11 mouse cellular contexts compared by ENCODE assay signal in genomic region chr3:136369466-136369865, GRCm38 (mm10). TPM values are rescaled to one million over a fixed set of nuclear protein-coding genes. Genes with fewer than 3 reads are reported as not detected.
DNase-seq lines count a peak whose midpoint lies in the region.
"Had no signal": no experiment of that assay in that cellular context is flagged by ENCODE, and none has a peak within 500 bp of the region (broad histone marks: within the 10 kb centered on the region; RNA-seq: fewer than 3 reads in every experiment).

No protein-coding gene starts in this region.

- peak; percentile 5 for DNase-seq in cerebellum, adult 11-12 months
- DNase-seq in cerebellum, adult 9-11 months, result no peak
- peak; percentile 11 to 24 for DNase-seq in left cerebral cortex, postnatal 36 days (ENCODE audit: low spot score in 2 of 2)
- DNase-seq in left cerebral cortex, postnatal 4 days, result no peak
- DNase-seq in layer of hippocampus, adult 11-12 months (ENCODE audit: low spot score), result peak; percentile 34
- DNase-seq in layer of hippocampus, postnatal 36 days, result peak; percentile 50
- no peak for DNase-seq in adrenal gland, postnatal 10 days
- DNase-seq in thymus, postnatal 0 days (ENCODE audit: low spot score), result no peak
- DNase-seq: gastrocnemius, adult 2 months; kidney, postnatal 10 days had no signal

- intact Hi-C loops in left cerebral cortex, postnatal 36 days (cut with DNase I), result no loop called here
- intact Hi-C loops in left cerebral cortex, postnatal 4 days (cut with DNase I), result no loop called here

RNA-seq across cellular contexts. Expression of gene Bank1, which starts 43.6 kb away (rescaled TPM):
- total RNA-seq in left cerebral cortex, postnatal 36 days (2021), result 1 to 10 TPM in 1 of 2 experiments, under 1 TPM in 1; 0.72 to 1.2 TPM
- under 1 TPM; 0.44 to 0.58 TPM for total RNA-seq in left cerebral cortex, postnatal 4 days (2021)
- total RNA-seq in layer of hippocampus, postnatal 36 days (2021), result 1 to 10 TPM in 1 of 2 experiments, under 1 TPM in 1; 0.73 to 1.2 TPM
- 1 to 10 TPM; 2.1 to 2.8 TPM for total RNA-seq in adrenal gland, postnatal 10 days (2021)
- polyA plus RNA-seq in thymus, postnatal 0 days (2015; fragmentation: Nextera tagmentation; extraction: Ambion mirVana), result 1.4 TPM in 2 replicates
- total RNA-seq: MEL had no signal

Comparison
In these comparisons a context has a peak if more than half of its experiments do, and no peak if none do; other contexts are left out.
1. DNase-seq: peak in cerebellum, adult 11-12 months (single experiment), left cerebral cortex, postnatal 36 days (2 of 2), layer of hippocampus, adult 11-12 months (single experiment) and layer of hippocampus, postnatal 36 days (2 of 2); none in cerebellum, adult 9-11 months (single experiment), left cerebral cortex, postnatal 4 days (single experiment), adrenal gland, postnatal 10 days (single experiment) and thymus, postnatal 0 days (single experiment).